Mouse (Mus musculus) limb, embryonic 10.5 days (tissue): Measurements from ENCODE around the gene Fhad1. TPM values are rescaled to one million over a fixed set of nuclear protein-coding genes. Genes with fewer than 3 reads are reported as not detected.

Experiments used
- DNase-seq: peaks from one replicate; pipeline ENCODE4 v3.0.0-alpha.2; 2017; ENCODE audit warnings: low spot score
- H3K27ac ChIP-seq: fragments of 300-500 bp; sonication (generic); 2 replicates; pipeline ENCODE4 v1.5.1; 2016; ENCODE audit warnings: mild to moderate bottlenecking
- H3K27me3 ChIP-seq: fragments of 300-500 bp; sonication (generic); 2 replicates; pipeline ENCODE4 v1.6.1; 2016; ENCODE audit warnings: low read depth, mild to moderate bottlenecking; ENCODE audit not compliant: poor library complexity, severe bottlenecking
- H3K36me3 ChIP-seq: fragments of 300-500 bp; sonication (generic); 2 replicates; pipeline ENCODE4 v1.6.1; 2016; ENCODE audit warnings: mild to moderate bottlenecking, moderate library complexity
- H3K4me1 ChIP-seq: fragments of 300-500 bp; sonication (generic); 2 replicates; pipeline ENCODE4 v1.6.1; 2016
- H3K4me3 ChIP-seq: fragments of 300-500 bp; sonication (generic); 2 replicates; pipeline ENCODE4 v1.5.1; 2016; ENCODE audit warnings: mild to moderate bottlenecking, moderate library complexity
- H3K9me3 ChIP-seq: fragments of 300-500 bp; sonication (generic); replicated peaks from 2 replicates; pipeline ENCODE4 v1.6.1; 2016; ENCODE audit warnings: mild to moderate bottlenecking
- WGBS: fragments of 180-500 bp; shearing (Covaris S2); methylation state at CpG from one replicate; pipeline ENCODE4 v1.1.7; 2016; 5-methylcytosine and 5-hydroxymethylcytosine counted together
- polyA plus RNA-seq: library from polyadenylated mRNA; unstranded; fragments of >200 nt; fragmentation: Nextera tagmentation; extraction: Ambion mirVana; gene quantifications from 2 replicates; pipeline ENCODE4 v1.2.1, GENCODE M21; 2016

Gene Fhad1
- polyA plus RNA-seq, 1 experiment from 2014 or later, result 0.24 TPM

- 89% methylated on average over 8 of the region's 8 CpGs for WGBS
- DNase-seq, result no peak
- H3K27ac ChIP-seq, result no peak overlapping the region
- no peaks in the 10 kb centered on the region for H3K36me3 ChIP-seq
- H3K9me3 ChIP-seq, result no peaks in the 10 kb centered on the region
- peaks cover 9% of the 10 kb centered on the region for H3K4me1 ChIP-seq
- no peaks in the 10 kb centered on the region for H3K27me3 ChIP-seq
- H3K4me3 ChIP-seq, result no peak overlapping the region
Observed at GRCm38 (mm10) chr4:141941289-141941688, 73.6 kb downstream of the Fhad1 start.

- H3K36me3 ChIP-seq, result no peaks in the 10 kb centered on the region
- no peaks in the 10 kb centered on the region for H3K27me3 ChIP-seq
- no peaks in the 10 kb centered on the region for H3K9me3 ChIP-seq
- no peak overlapping the region for H3K4me3 ChIP-seq
- 77% methylated on average over 4 of the region's 4 CpGs for WGBS
- H3K4me1 ChIP-seq, result peaks cover 9% of the 10 kb centered on the region
- H3K27ac ChIP-seq, result no peak overlapping the region
- no peak for DNase-seq
Observed at GRCm38 (mm10) chr4:141938535-141938934, 76.3 kb downstream of the Fhad1 start.

GRCm38 (mm10) chr4:141932785-141933574 is 81.9 kb downstream of the Fhad1 start:
- Histone ChIP-seq H3K4me3 (no peak overlapping the region), H3K4me1 (peaks cover 7% of the 10 kb centered on the region), H3K9me3 (no peaks in the 10 kb centered on the region), H3K36me3 (no peaks in the 10 kb centered on the region), H3K27me3 (no peaks in the 10 kb centered on the region), H3K27ac (0 out of 2 replicates have a peak overlapping the region, but pooled peaks have one; percentile 56)
- no peak for DNase-seq
- 75% methylated on average over 14 of the region's 14 CpGs for WGBS

- Histone ChIP-seq H3K27ac (no peak overlapping the region), H3K4me1 (peaks cover 7% of the 10 kb centered on the region), H3K27me3 (no peaks in the 10 kb centered on the region), H3K9me3 (no peaks in the 10 kb centered on the region), H3K4me3 (no peak overlapping the region), H3K36me3 (no peaks in the 10 kb centered on the region)
- WGBS, result 90% methylated on average over 5 of the region's 5 CpGs
- no peak for DNase-seq
Observed at GRCm38 (mm10) chr4:141931526-141931925, 83.4 kb downstream of the Fhad1 start.

GRCm38 (mm10) chr4:141930001-141930400 is 84.9 kb downstream of the Fhad1 start:
- Histone ChIP-seq H3K4me1 (peaks cover 7% of the 10 kb centered on the region), H3K27ac (no peak overlapping the region), H3K27me3 (no peaks in the 10 kb centered on the region), H3K4me3 (no peak overlapping the region), H3K9me3 (no peaks in the 10 kb centered on the region), H3K36me3 (no peaks in the 10 kb centered on the region)
- 90% methylated on average over 11 of the region's 11 CpGs for WGBS
- DNase-seq, result no peak

- 73% methylated on average over 7 of the region's 7 CpGs for WGBS
- Histone ChIP-seq H3K4me3 (no peak overlapping the region), H3K27ac (no peak overlapping the region), H3K9me3 (no peaks in the 10 kb centered on the region), H3K4me1 (peaks cover 7% of the 10 kb centered on the region), H3K27me3 (no peaks in the 10 kb centered on the region), H3K36me3 (no peaks in the 10 kb centered on the region)
- DNase-seq, result no peak
Observed at GRCm38 (mm10) chr4:141928881-141929281, 86.0 kb downstream of the Fhad1 start.

GRCm38 (mm10) chr4:141925781-141926345 is 89.0 kb downstream of the Fhad1 start:
- Histone ChIP-seq H3K4me1 (peaks cover 14% of the 10 kb centered on the region), H3K4me3 (no peak overlapping the region), H3K27me3 (no peaks in the 10 kb centered on the region), H3K27ac (no peak overlapping the region), H3K36me3 (no peaks in the 10 kb centered on the region), H3K9me3 (no peaks in the 10 kb centered on the region)
- DNase-seq, result no peak
- WGBS, result 34% methylated on average over 5 of the region's 5 CpGs

GRCm38 (mm10) chr4:141923961-141924360 is 90.9 kb downstream of the Fhad1 start:
- Histone ChIP-seq H3K4me3 (no peak overlapping the region), H3K36me3 (no peaks in the 10 kb centered on the region), H3K9me3 (no peaks in the 10 kb centered on the region), H3K27me3 (no peaks in the 10 kb centered on the region), H3K27ac (no peak overlapping the region), H3K4me1 (peaks cover 7% of the 10 kb centered on the region; the same call in 1 of the 2 replicates)
- no peak for DNase-seq
- WGBS, result 91% methylated on average over 11 of the region's 11 CpGs

GRCm38 (mm10) chr4:141920391-141920790 is 94.5 kb downstream of the Fhad1 start:
- Histone ChIP-seq H3K36me3 (no peaks in the 10 kb centered on the region), H3K27me3 (no peaks in the 10 kb centered on the region)
- 89% methylated on average over 10 of the region's 10 CpGs for WGBS

GRCm38 (mm10) chr4:141917735-141918419 is 97.0 kb downstream of the Fhad1 start:
- Histone ChIP-seq H3K9me3 (no peaks in the 10 kb centered on the region), H3K27ac (0 out of 2 replicates have a peak overlapping the region, but pooled peaks have one; percentile 12), H3K36me3 (no peaks in the 10 kb centered on the region), H3K27me3 (no peaks in the 10 kb centered on the region), H3K4me3 (no peak overlapping the region), H3K4me1 (peaks cover 23% of the 10 kb centered on the region)
- no peak for DNase-seq
- 62% methylated on average over 7 of the region's 7 CpGs for WGBS

More at GRCm38 (mm10) chr4:141920391-141920790, 94.5 kb downstream of the Fhad1 start:
- Histone ChIP-seq H3K27ac (no peak overlapping the region), H3K4me1 (peaks cover 12% of the 10 kb centered on the region), H3K9me3 (no peaks in the 10 kb centered on the region), H3K4me3 (no peak overlapping the region)
- DNase-seq, result no peak

GRCm38 (mm10) chr4:141914040-141914439 is 100.8 kb downstream of the Fhad1 start:
- WGBS, result 31% methylated on average over 7 of the region's 7 CpGs
- Histone ChIP-seq H3K9me3 (no peaks in the 10 kb centered on the region), H3K27ac (peak overlapping the region; percentile 30; the same call in 1 of the 2 replicates), H3K27me3 (no peaks in the 10 kb centered on the region), H3K4me3 (no peak overlapping the region), H3K4me1 (peaks cover 20% of the 10 kb centered on the region), H3K36me3 (no peaks in the 10 kb centered on the region)
- DNase-seq, result peak; percentile 42

GRCm38 (mm10) chr4:141913201-141913993 is 101.5 kb downstream of the Fhad1 start:
- DNase-seq, result no peak
- H3K36me3 ChIP-seq, result no peaks in the 10 kb centered on the region
- WGBS, result 74% methylated on average over 13 of the region's 13 CpGs
- H3K9me3 ChIP-seq, result no peaks in the 10 kb centered on the region
- H3K4me3 ChIP-seq, result no peak overlapping the region
- no peaks in the 10 kb centered on the region for H3K27me3 ChIP-seq
- H3K27ac ChIP-seq, result peak overlapping the region; percentile 30; the same call in 1 of the 2 replicates
- peaks cover 20% of the 10 kb centered on the region for H3K4me1 ChIP-seq
